Mouse (Mus musculus): ENCODE results near the gene Figla. TPM values are rescaled to one million over a fixed set of nuclear protein-coding genes. Genes with fewer than 3 reads are reported as not detected.
A peak's percentile ranks its signal among the peaks of the same experiment; 100 is the strongest.

Figla gene
- polyA plus RNA-seq, 1 experiment from 2014 or later: not detected

GRCm38 (mm10) chr6:86029323-86029713, 13.3 kb downstream of the Figla start:
- Histone ChIP-seq H3K9me3 (no peaks in the 10 kb centered on the region), H3K36me3 (no peaks in the 10 kb centered on the region), H3K4me2 (peak overlapping the region; percentile 95), H3K4me1 (peaks cover 7% of the 10 kb centered on the region), H3K27me3 (replicated peaks) (peaks cover 60% of the 10 kb centered on the region), H3K9ac (peak overlapping the region; percentile 78), H3K4me3 (peak overlapping the region; percentile 60), H3K27ac (replicated peaks) (no peak overlapping the region)
- no peak for ATAC-seq (ENCODE audit: extremely low read depth, insufficient number of reproducible peaks, low FRiP score, low TSS enrichment)
- 11% methylated on average over 6 of the region's 6 CpGs for WGBS

DNA sequence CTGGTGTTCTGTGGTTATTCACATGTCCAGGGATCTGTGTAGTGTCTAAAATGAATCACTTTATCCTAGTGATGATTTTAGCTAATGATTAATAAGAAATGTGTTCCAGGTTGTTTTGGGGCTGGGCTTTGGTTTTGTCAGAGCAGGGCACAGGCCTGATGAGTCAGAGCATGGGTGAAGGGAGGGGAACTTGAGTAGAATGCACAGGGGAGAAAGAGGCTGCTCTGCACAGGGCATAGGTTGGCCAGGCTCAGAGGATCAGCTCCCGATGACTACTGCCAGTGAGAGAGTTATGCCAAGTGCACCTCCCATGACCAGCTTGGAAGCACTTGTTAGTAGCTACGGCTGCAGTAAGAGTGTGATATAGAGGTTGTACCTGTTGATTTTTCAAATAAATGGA, 15.6 kb downstream of the Figla start:
- H3K27ac ChIP-seq (replicated peaks): no peak overlapping the region
- WGBS: 76% methylated on average over 2 of the region's 2 CpGs
- H3K27me3 ChIP-seq (replicated peaks): peaks cover 54% of the 10 kb centered on the region
- no peak overlapping the region for H3K9ac ChIP-seq
- H3K4me1 ChIP-seq: peaks cover 7% of the 10 kb centered on the region
- ATAC-seq (ENCODE audit: extremely low read depth, insufficient number of reproducible peaks, low FRiP score, low TSS enrichment): no peak
- no peaks in the 10 kb centered on the region for H3K9me3 ChIP-seq
- no peak overlapping the region for H3K4me3 ChIP-seq
- H3K4me2 ChIP-seq: no peak overlapping the region
- no peaks in the 10 kb centered on the region for H3K36me3 ChIP-seq

DNA sequence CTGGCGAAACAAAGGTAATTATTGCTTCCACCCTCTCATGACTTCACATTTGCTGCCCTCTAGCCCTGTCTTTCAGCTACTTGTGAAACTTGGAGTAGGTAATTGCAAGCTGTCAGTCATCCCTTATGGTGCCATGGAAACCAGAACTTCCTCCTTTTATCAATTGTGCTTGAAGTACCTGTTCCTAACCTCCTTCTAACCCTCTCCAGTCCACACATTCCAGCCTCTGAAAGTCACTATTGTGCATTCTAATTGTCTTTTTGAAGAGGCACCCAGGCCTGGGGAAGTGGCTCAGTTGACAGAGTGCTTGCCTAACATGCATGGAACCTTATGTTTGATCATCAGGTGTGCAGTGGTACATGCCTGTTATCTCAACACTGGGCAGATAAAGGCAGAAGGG, 17.7 kb downstream of the Figla start:
- no peak for ATAC-seq (ENCODE audit: extremely low read depth, insufficient number of reproducible peaks, low FRiP score, low TSS enrichment)
- Histone ChIP-seq H3K4me2 (no peak overlapping the region), H3K4me1 (peaks cover 5% of the 10 kb centered on the region), H3K9ac (no peak overlapping the region), H3K27me3 (replicated peaks) (peaks cover 33% of the 10 kb centered on the region), H3K4me3 (no peak overlapping the region), H3K27ac (replicated peaks) (no peak overlapping the region), H3K36me3 (no peaks in the 10 kb centered on the region), H3K9me3 (no peaks in the 10 kb centered on the region)
- WGBS: 88% methylated on average over 1 of the region's 1 CpGs

- no peaks in the 10 kb centered on the region for H3K4me1 ChIP-seq
- H3K36me3 ChIP-seq: no peaks in the 10 kb centered on the region
- no peak overlapping the region for H3K27ac ChIP-seq (replicated peaks)
- no peak overlapping the region for H3K9ac ChIP-seq
- no peak overlapping the region for H3K4me2 ChIP-seq
- H3K9me3 ChIP-seq: no peaks in the 10 kb centered on the region
- no peak overlapping the region for H3K4me3 ChIP-seq
- 58% methylated on average over 2 of the region's 2 CpGs for WGBS
- ATAC-seq (ENCODE audit: extremely low read depth, insufficient number of reproducible peaks, low FRiP score, low TSS enrichment): no peak
- no peaks in the 10 kb centered on the region for H3K27me3 ChIP-seq (replicated peaks)
Observed at GRCm38 (mm10) chr6:86038901-86039300, 22.9 kb downstream of the Figla start.

- no peak overlapping the region for H3K4me2 ChIP-seq
- no peaks in the 10 kb centered on the region for H3K36me3 ChIP-seq
- H3K9ac ChIP-seq: no peak overlapping the region
- H3K27me3 ChIP-seq (replicated peaks): no peaks in the 10 kb centered on the region
- no peak for ATAC-seq (ENCODE audit: extremely low read depth, insufficient number of reproducible peaks, low FRiP score, low TSS enrichment)
- H3K9me3 ChIP-seq: no peaks in the 10 kb centered on the region
- no peaks in the 10 kb centered on the region for H3K4me1 ChIP-seq
- no peak overlapping the region for H3K27ac ChIP-seq (replicated peaks)
- H3K4me3 ChIP-seq: no peak overlapping the region
- WGBS: 41% methylated on average over 1 of the region's 1 CpGs
Observed at GRCm38 (mm10) chr6:86040140-86040539, 24.2 kb downstream of the Figla start.

GRCm38 (mm10) chr6:86047510-86047909, 31.5 kb downstream of the Figla start:
- Histone ChIP-seq H3K4me2 (no peak overlapping the region), H3K36me3 (no peaks in the 10 kb centered on the region), H3K27me3 (replicated peaks) (no peaks in the 10 kb centered on the region), H3K4me3 (no peak overlapping the region), H3K4me1 (peaks cover 23% of the 10 kb centered on the region), H3K9ac (no peak overlapping the region), H3K9me3 (no peaks in the 10 kb centered on the region), H3K27ac (replicated peaks) (no peak overlapping the region)
- ATAC-seq (ENCODE audit: extremely low read depth, insufficient number of reproducible peaks, low FRiP score, low TSS enrichment): no peak
- 88% methylated on average over 11 of the region's 11 CpGs for WGBS

DNA sequence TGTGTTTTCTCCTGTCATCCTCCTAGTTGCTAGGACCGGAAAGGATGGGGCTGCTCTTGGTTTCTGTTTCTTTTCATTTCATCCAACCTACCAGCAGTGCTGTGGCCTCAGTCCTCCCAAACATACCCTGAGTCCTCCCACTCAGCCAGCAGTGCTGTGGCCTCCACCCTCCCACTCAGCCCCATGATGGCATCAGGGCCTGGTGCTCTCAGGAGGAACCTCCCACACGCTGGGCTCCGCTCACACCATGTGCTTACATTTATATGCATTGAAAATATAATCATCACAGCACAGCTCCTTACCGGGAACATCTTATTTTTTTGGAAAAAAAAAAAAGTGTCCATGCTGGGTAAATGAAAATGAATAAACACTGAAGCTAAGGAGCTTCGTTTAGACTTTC, 32.5 kb downstream of the Figla start:
- 76% methylated on average over 5 of the region's 5 CpGs for WGBS
- no peak for ATAC-seq (ENCODE audit: extremely low read depth, insufficient number of reproducible peaks, low FRiP score, low TSS enrichment)

GRCm38 (mm10) chr6:86050586-86051268, 34.8 kb downstream of the Figla start:
- Histone ChIP-seq H3K27me3 (replicated peaks) (no peaks in the 10 kb centered on the region), H3K4me3 (no peak overlapping the region), H3K9ac (no peak overlapping the region), H3K4me2 (no peak overlapping the region), H3K4me1 (peaks cover 33% of the 10 kb centered on the region), H3K9me3 (no peaks in the 10 kb centered on the region), H3K27ac (replicated peaks) (no peak overlapping the region), H3K36me3 (no peaks in the 10 kb centered on the region)
- 41% methylated on average over 6 of the region's 6 CpGs for WGBS
- ATAC-seq (ENCODE audit: extremely low read depth, insufficient number of reproducible peaks, low FRiP score, low TSS enrichment): no peak

More for the DNA sequence above, 32.5 kb downstream of the Figla start:
- no peaks in the 10 kb centered on the region for H3K9me3 ChIP-seq
- no peaks in the 10 kb centered on the region for H3K27me3 ChIP-seq (replicated peaks)
- H3K36me3 ChIP-seq: no peaks in the 10 kb centered on the region
- no peak overlapping the region for H3K9ac ChIP-seq
- no peak overlapping the region for H3K4me2 ChIP-seq
- peaks cover 28% of the 10 kb centered on the region for H3K4me1 ChIP-seq
- H3K4me3 ChIP-seq: no peak overlapping the region
- no peak overlapping the region for H3K27ac ChIP-seq (replicated peaks)

DNA sequence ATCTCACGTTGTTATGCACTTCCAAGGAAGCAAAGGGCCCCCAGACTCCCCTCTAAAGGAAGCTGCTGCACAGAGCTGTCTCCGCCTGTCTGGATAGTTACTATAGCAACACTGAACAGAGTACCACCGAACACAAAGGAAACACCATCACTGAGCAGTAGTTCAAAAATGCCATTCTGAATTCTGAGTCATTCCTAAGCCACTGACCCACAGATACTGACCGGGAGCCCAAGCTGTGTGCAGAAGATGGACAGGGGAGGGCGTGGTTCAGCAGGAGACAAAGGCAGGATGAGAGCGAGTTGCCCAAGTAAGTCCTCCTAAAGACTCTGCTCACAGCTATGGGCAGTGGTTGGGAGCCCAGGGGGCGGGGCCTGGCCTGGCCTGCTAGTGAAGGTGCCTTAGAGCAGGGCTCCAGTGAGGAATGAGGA, 36.1 kb downstream of the Figla start:
- Histone ChIP-seq H3K4me1 (peaks cover 33% of the 10 kb centered on the region), H3K27ac (replicated peaks) (no peak overlapping the region), H3K9me3 (no peaks in the 10 kb centered on the region), H3K36me3 (no peaks in the 10 kb centered on the region), H3K9ac (no peak overlapping the region), H3K27me3 (replicated peaks) (no peaks in the 10 kb centered on the region), H3K4me3 (no peak overlapping the region), H3K4me2 (peak overlapping the region; percentile 13; the same call in 1 of the 2 replicates)
- WGBS: 22% methylated on average over 7 of the region's 7 CpGs
- peak; percentile 58 for ATAC-seq (ENCODE audit: extremely low read depth, insufficient number of reproducible peaks, low FRiP score, low TSS enrichment)

DNA sequence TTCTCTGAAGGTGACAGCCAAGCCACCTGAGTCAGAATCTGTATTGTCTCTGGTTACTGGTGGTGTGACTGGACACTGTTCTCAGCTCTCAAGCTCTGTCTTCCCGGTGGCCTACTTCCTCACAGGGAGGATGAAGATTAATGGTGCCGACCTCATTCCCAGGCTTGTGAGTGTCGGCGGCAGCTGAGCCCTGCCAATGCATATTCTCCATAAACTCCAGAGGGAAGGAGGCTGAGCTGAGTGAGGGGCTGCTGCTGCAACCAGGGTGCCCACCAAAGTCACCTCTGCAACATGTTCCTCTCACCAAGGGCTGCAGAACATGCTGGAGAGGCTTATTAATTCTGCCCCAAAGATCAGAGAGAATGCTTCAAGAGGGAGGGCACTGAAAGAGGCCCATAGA, 36.6 kb downstream of the Figla start:
- Histone ChIP-seq H3K4me3 (no peak overlapping the region), H3K36me3 (no peaks in the 10 kb centered on the region), H3K9me3 (no peaks in the 10 kb centered on the region), H3K4me2 (no peak overlapping the region), H3K4me1 (peaks cover 33% of the 10 kb centered on the region), H3K9ac (no peak overlapping the region), H3K27ac (replicated peaks) (no peak overlapping the region), H3K27me3 (replicated peaks) (no peaks in the 10 kb centered on the region)
- ATAC-seq (ENCODE audit: extremely low read depth, insufficient number of reproducible peaks, low FRiP score, low TSS enrichment): no peak
- 44% methylated on average over 4 of the region's 4 CpGs for whole genome bisulfite sequencing

DNA sequence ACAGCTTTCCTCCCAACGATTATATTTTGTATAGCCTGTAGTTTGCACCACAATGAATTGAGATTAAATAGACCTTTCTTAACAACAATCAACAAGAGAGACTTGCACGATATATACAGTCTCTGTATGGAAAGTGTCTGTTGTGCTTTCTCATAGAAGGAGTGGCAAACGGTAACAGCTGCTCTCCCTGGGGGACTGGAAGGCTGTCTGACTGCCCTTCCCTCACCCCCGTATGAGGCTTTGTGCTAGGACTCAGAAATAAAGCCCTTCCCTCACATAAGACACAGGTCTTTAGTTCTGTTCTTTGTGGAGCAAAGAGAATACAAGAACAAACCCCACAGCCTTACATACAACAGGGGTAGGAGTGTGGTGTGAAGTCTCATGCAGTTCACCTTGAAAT, 37.1 kb downstream of the Figla start:
- Histone ChIP-seq H3K9me3 (no peaks in the 10 kb centered on the region), H3K27me3 (replicated peaks) (no peaks in the 10 kb centered on the region), H3K4me3 (no peak overlapping the region), H3K4me1 (peaks cover 33% of the 10 kb centered on the region), H3K27ac (replicated peaks) (no peak overlapping the region), H3K36me3 (no peaks in the 10 kb centered on the region), H3K4me2 (no peak overlapping the region), H3K9ac (no peak overlapping the region)
- 42% methylated on average over 4 of the region's 4 CpGs for WGBS
- ATAC-seq (ENCODE audit: extremely low read depth, insufficient number of reproducible peaks, low FRiP score, low TSS enrichment): no peak

DNA sequence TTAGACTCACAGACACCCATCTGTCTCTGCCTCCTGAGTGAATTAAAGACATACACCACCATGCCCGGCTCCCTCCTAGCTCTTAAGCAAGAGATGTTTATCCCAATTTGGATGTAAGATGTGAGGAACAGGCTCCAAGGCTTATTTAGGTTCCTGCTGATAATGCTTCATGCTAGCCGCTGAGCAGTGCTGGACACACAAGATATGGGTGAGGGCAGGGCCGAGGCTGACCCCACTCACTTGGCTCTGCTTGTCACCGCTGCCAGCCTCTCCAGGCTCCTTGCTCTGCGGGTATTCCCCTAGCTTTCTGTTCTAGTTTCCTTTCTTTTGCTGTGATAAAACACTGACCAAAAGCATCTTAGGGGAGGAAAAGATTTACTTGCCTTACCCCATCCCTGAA, 37.6 kb downstream of the Figla start:
- H3K9me3 ChIP-seq: no peaks in the 10 kb centered on the region
- H3K27ac ChIP-seq (replicated peaks): no peak overlapping the region
- H3K4me2 ChIP-seq: no peak overlapping the region
- ATAC-seq (ENCODE audit: extremely low read depth, insufficient number of reproducible peaks, low FRiP score, low TSS enrichment): no peak
- no peak overlapping the region for H3K9ac ChIP-seq
- no peak overlapping the region for H3K4me3 ChIP-seq
- peaks cover 33% of the 10 kb centered on the region for H3K4me1 ChIP-seq
- no peaks in the 10 kb centered on the region for H3K36me3 ChIP-seq
- 31% methylated on average over 5 of the region's 5 CpGs for WGBS
- H3K27me3 ChIP-seq (replicated peaks): no peaks in the 10 kb centered on the region
